Mouse (Mus musculus) forebrain, embryonic 16.5 days (tissue): ENCODE measurements around the gene Elf1. TPM values are rescaled to one million over a fixed set of nuclear protein-coding genes. Genes with fewer than 3 reads are reported as not detected.
"Not testable (repeated sequence)": the region's sequence is repeated elsewhere in the genome, so short reads cannot be mapped to it uniquely, and the experiment has no call there.

Experiments used
- ATAC-seq: fragments of 200-750 bp; cut with Nextera tagmentation; 2 replicates; pipeline ENCODE4 v1.8.0; 2017; ENCODE audit warnings: mild to moderate bottlenecking, moderate library complexity
- H3K27ac ChIP-seq: fragments of 300-500 bp; sonication (generic); 2 replicates; pipeline ENCODE4 v1.5.1; 2014; ENCODE audit warnings: low read length, control low read depth
- H3K27me3 ChIP-seq: fragments of 300-500 bp; sonication (generic); replicated peaks from 2 replicates; pipeline ENCODE4 v1.6.1; 2014; ENCODE audit warnings: low read length; ENCODE audit not compliant: control insufficient read depth, insufficient read depth
- H3K36me3 ChIP-seq: fragments of 300-500 bp; sonication (generic); 2 replicates; pipeline ENCODE4 v1.6.1; 2014; ENCODE audit not compliant: control insufficient read depth, insufficient read depth
- H3K4me1 ChIP-seq: fragments of 300-500 bp; sonication (generic); replicated peaks from 2 replicates; pipeline ENCODE4 v1.6.1; 2014; ENCODE audit warnings: low read length; ENCODE audit not compliant: control insufficient read depth, insufficient read depth
- H3K4me2 ChIP-seq: fragments of 300-500 bp; sonication (generic); 2 replicates; pipeline ENCODE4 v1.6.1; 2014; ENCODE audit warnings: mild to moderate bottlenecking, low read length, control low read depth
- H3K4me3 ChIP-seq: fragments of 300-500 bp; sonication (generic); replicated peaks from 2 replicates; pipeline ENCODE4 v1.5.1; 2014; ENCODE audit warnings: mild to moderate bottlenecking, low read length, control low read depth
- H3K9ac ChIP-seq: fragments of 300-500 bp; sonication (generic); replicated peaks from 2 replicates; pipeline ENCODE4 v1.6.1; 2014; ENCODE audit warnings: low read depth, low read length, control low read depth
- H3K9me3 ChIP-seq: fragments of 300-500 bp; sonication (generic); 2 replicates; pipeline ENCODE4 v1.6.1; 2016; ENCODE audit warnings: low read length; ENCODE audit not compliant: control insufficient read depth
- WGBS: fragments of 180-500 bp; shearing (Covaris S2); extraction: QIAGEN DNeasy Blood & Tissue Kit; methylation state at CpG from one replicate; pipeline ENCODE4 v1.1.7; 2014; 5-methylcytosine and 5-hydroxymethylcytosine counted together
- polyA plus RNA-seq: library from polyadenylated mRNA; unstranded; fragments of >200 nt; fragmentation: Nextera tagmentation; extraction: Ambion mirVana; gene quantifications from 2 replicates; pipeline ENCODE4 v1.2.1, GENCODE M21; 2015

Elf1 gene
- 2.7 and 3.3 TPM in 2 replicates for polyA plus RNA-seq

GRCm38 (mm10) chr14:79480624-79481338, at the start of gene Elf1:
TSS of gene Elf1 (plus strand) at chr14:79481194.
- Histone ChIP-seq H3K4me3 (peak within 1 kb of the TSS; percentile 99), H3K4me1 (peaks cover 25% of the 10 kb centered on the region), H3K4me2 (peak within 1 kb of the TSS; percentile 74), H3K27me3 (no peaks in the 10 kb centered on the region), H3K27ac (peak within 1 kb of the TSS; percentile 100), H3K9me3 (no peaks in the 10 kb centered on the region), H3K9ac (peak within 1 kb of the TSS; percentile 96), H3K36me3 (peaks cover 4% of the 10 kb centered on the region)
- peak; percentile 76 for ATAC-seq
- WGBS, result under 1% methylated on average over 87 of the region's 96 CpGs

DNA sequence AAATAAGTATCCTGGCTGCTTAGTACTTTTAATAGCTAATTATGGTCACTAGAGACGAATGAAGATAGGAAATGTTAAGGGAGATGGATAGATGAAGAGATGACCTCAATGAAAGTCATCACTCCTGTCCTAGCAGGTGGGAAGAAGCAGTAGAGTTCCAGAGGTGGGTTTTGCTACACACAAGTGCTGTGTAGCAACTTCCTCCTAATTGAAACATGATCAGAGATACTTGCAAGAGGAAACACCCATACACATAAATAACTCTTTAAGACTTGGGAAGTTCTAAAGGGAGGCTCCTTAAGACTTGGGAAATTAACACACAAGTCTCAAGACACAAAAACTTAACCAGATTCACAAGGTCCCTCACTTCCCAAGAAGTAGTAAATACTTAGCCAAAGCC, 46.9 kb upstream of the Elf1 start:
- 93% methylated on average over 1 of the region's 1 CpGs for WGBS
- Histone ChIP-seq H3K9ac (no peak overlapping the region), H3K27me3 (no peaks in the 10 kb centered on the region), H3K4me3 (no peak overlapping the region), H3K4me2 (no peak overlapping the region), H3K4me1 (no peaks in the 10 kb centered on the region), H3K27ac (no peak overlapping the region), H3K9me3 (no peaks in the 10 kb centered on the region), H3K36me3 (no peaks in the 10 kb centered on the region)
- no peak for ATAC-seq

DNA sequence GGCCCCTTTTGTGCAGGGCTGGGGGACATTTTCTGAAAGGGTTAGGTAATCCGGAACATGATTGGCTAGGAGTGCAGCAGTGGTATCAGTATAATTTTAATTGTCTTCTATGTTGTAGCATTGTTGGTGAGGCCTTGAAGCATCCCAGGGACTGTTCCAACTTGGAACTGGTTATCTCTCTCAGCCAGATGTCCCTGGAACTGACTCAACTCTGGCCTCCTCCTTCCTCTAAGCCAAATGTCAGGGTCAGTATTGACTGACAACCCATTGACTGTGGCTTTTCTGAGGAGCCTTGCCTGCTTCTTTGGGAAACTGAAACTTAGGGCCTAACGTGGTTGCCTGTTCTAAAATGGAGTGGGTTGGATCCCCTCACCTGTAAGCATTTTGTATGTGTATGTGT, 40.3 kb upstream of the Elf1 start:
- WGBS, result 93% methylated on average over 2 of the region's 2 CpGs
- Histone ChIP-seq H3K27me3 (no peaks in the 10 kb centered on the region), H3K4me2 (no peak overlapping the region), H3K36me3 (no peaks in the 10 kb centered on the region), H3K27ac (no peak overlapping the region), H3K9ac (no peak overlapping the region), H3K9me3 (no peaks in the 10 kb centered on the region), H3K4me3 (no peak overlapping the region), H3K4me1 (peaks cover 12% of the 10 kb centered on the region)
- no peak for ATAC-seq

- H3K9ac ChIP-seq, result no peak overlapping the region
- WGBS, result 92% methylated on average over 5 of the region's 5 CpGs
Observed at GRCm38 (mm10) chr14:79441441-79441840, 39.6 kb upstream of the Elf1 start.

DNA sequence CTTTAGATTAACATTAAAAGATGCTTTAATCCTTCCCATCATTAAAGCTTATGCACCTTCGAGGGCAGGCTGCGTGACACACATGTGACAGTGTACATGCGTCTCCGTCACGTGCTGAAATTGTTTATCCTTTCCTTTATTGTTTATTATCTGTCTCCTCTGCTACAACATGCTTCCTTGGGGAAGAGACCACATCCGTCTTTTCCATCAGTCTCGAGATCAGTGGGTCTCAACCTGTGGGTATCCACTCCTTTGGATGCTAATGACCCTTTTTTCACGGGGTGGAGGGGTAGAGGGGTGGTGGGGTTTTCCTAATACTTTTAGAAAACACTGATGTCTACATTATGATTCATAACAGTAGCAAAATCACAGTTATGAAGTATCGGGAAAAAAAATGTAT, 36.4 kb upstream of the Elf1 start:
- peaks cover 15% of the 10 kb centered on the region for H3K4me1 ChIP-seq
- WGBS, result 63% methylated on average over 9 of the region's 9 CpGs

More at GRCm38 (mm10) chr14:79441441-79441840, 39.6 kb upstream of the Elf1 start:
- H3K27me3 ChIP-seq, result no peaks in the 10 kb centered on the region
- H3K4me2 ChIP-seq, result no peak overlapping the region
- H3K9me3 ChIP-seq, result no peaks in the 10 kb centered on the region
- no peak overlapping the region for H3K4me3 ChIP-seq
- no peak overlapping the region for H3K27ac ChIP-seq
- H3K36me3 ChIP-seq, result no peaks in the 10 kb centered on the region
- ATAC-seq, result no peak
- peaks cover 15% of the 10 kb centered on the region for H3K4me1 ChIP-seq

GRCm38 (mm10) chr14:79445055-79445620, 35.9 kb upstream of the Elf1 start:
- Histone ChIP-seq H3K27ac (peak overlapping the region; percentile 79), H3K4me3 (peak overlapping the region; percentile 38), H3K9ac (peak overlapping the region; percentile 39; the same call in 1 of the 2 replicates), H3K9me3 (no peaks in the 10 kb centered on the region), H3K4me2 (peak overlapping the region; percentile 61), H3K27me3 (no peaks in the 10 kb centered on the region), H3K36me3 (no peaks in the 10 kb centered on the region), H3K4me1 (peaks cover 15% of the 10 kb centered on the region)
- peak; percentile 89 for ATAC-seq
- WGBS, result 4% methylated on average over 16 of the region's 16 CpGs

More for the DNA sequence above, 36.4 kb upstream of the Elf1 start:
- no peaks in the 10 kb centered on the region for H3K9me3 ChIP-seq
- no peaks in the 10 kb centered on the region for H3K27me3 ChIP-seq
- H3K27ac ChIP-seq, result peak overlapping the region; percentile 25
- no peaks in the 10 kb centered on the region for H3K36me3 ChIP-seq
- peak; percentile 31; the same call in 1 of the 2 replicates for ATAC-seq
- H3K4me3 ChIP-seq, result no peak overlapping the region
- peak overlapping the region; percentile 61 for H3K4me2 ChIP-seq
- no peak overlapping the region for H3K9ac ChIP-seq

DNA sequence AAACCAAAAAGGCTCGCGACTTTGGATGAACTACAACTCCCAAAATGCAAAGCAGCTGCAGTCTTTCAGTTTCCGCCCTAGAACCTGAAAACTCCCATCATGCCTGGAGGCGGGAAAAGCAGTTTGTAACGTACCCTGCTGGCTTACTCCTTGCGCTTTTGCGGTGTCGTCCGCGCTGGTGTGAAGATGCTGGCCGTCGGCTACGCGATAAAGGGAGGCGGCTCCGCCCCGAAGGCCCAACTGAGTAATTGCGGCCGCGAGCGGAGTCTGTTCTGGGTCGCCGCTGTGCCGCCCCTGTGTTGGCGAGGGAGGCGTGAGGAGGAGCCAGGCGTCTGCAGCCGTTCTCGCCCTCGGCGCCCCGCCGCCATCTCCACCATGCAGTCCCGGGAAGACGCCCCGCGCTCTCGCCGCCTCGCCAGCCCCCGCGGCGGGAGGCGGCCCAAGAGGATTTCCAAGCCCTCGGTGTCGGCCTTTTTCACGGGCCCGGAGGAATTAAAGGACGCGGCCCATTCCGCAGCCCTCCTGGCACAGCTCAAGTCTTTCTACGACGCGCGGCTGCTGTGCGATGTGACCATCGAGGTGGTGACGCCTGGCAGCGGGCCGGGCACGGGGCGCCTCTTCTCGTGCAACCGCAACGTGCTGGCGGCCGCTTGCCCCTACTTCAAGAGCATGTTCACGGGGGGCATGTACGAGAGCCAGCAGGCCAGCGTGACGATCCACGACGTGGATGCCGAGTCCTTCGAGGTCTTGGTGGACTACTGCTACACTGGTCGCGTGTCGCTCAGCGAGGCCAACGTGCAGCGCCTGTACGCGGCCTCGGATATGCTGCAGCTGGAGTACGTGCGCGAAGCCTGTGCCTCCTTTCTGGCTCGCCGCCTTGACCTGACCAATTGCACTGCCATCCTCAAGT, 29.1 kb upstream of the Elf1 start, which contains the start of gene Kbtbd6:
TSS of gene Kbtbd6 (plus strand) at position 155 of the 910 bp plus-strand sequence.
- WGBS, result 22% methylated on average over 40 of the region's 89 CpGs
- H3K9me3 ChIP-seq, H3K36me3 ChIP-seq, H3K27ac ChIP-seq, H3K27me3 ChIP-seq, H3K4me1 ChIP-seq: not testable (repeated sequence)
- Histone ChIP-seq H3K4me3 (peak within 1 kb of the TSS; percentile 70), H3K9ac (peak within 1 kb of the TSS; percentile 61), H3K4me2 (peak within 1 kb of the TSS; percentile 71)
- ATAC-seq, result peak; percentile 95

- not testable (repeated sequence) for H3K4me2 ChIP-seq
- 98% methylated on average over 8 of the region's 10 CpGs for WGBS
- peak; percentile 14; the same call in 1 of the 2 replicates for ATAC-seq
Observed at GRCm38 (mm10) chr14:79452591-79452934, 28.4 kb upstream of the Elf1 start.

DNA sequence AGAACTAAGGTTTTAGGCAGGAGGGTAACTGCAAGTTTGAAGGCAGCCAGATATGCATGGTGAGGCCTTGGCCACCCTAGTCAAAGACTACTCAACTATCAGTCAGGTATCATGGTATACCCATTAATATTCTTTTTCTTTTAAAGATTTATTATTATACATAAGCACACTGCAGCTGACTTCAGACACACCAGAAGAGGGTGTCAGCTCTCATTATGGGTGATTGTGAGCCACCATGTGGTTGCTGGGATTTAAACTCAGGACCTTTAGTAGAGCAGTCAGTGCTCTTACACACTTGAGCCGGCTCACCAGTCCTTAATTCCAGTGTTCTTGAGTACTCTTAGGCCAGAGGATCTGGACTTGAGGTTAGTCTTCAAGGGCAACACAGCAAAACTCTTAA, 20.6 kb upstream of the Elf1 start:
- peaks cover 16% of the 10 kb centered on the region for H3K36me3 ChIP-seq
- WGBS, result 90% methylated on average over 1 of the region's 1 CpGs
- no peaks in the 10 kb centered on the region for H3K27me3 ChIP-seq
- no peak overlapping the region for H3K9ac ChIP-seq
- no peak overlapping the region for H3K27ac ChIP-seq
- no peaks in the 10 kb centered on the region for H3K9me3 ChIP-seq
- ATAC-seq, result no peak
- H3K4me3 ChIP-seq, result no peak overlapping the region
- H3K4me1 ChIP-seq, result no peaks in the 10 kb centered on the region
- no peak overlapping the region for H3K4me2 ChIP-seq

More at GRCm38 (mm10) chr14:79452591-79452934, 28.4 kb upstream of the Elf1 start:
- not testable (repeated sequence) for H3K36me3 ChIP-seq, H3K27me3 ChIP-seq, H3K9me3 ChIP-seq, H3K4me3 ChIP-seq, H3K9ac ChIP-seq, H3K4me1 ChIP-seq, H3K27ac ChIP-seq
